Mouse (Mus musculus) MEL (cell line): ENCODE results near the gene Ss18l2. TPM values are rescaled to one million over a fixed set of nuclear protein-coding genes. Genes with fewer than 3 reads are reported as not detected.

Experiments
- DNase-seq: peaks from one replicate; pipeline ENCODE4 v3.0.0; 2011; ENCODE audit warnings: low read depth, low spot score
- H3K27ac ChIP-seq: 2 replicates; pipeline ENCODE4 v1.5.1; 2012; ENCODE audit warnings: low read depth, mild to moderate bottlenecking, control low read depth, low read length, moderate library complexity; ENCODE audit not compliant: control insufficient read depth
- H3K27me3 ChIP-seq, 2 experiments: fragments of 150-350 bp in 1 of 2; sonication (generic) in 1 of 2; 2 replicates each; pipeline ENCODE4 v1.6.1; 2012; ENCODE audit warnings: low read length in 2 of 2, mild to moderate bottlenecking in 2 of 2, improper control_type of control experiment in 1 of 2, moderate library complexity in 1 of 2; ENCODE audit not compliant: insufficient read depth in 2 of 2, control insufficient read depth in 1 of 2
- H3K36me3 ChIP-seq, 2 experiments: 2 replicates each; pipeline ENCODE4 v1.6.1; 2012 to 2014; ENCODE audit warnings: low read length in 2 of 2, improper control_type of control experiment in 1 of 2, inconsistent platforms in 1 of 2, mild to moderate bottlenecking in 1 of 2; ENCODE audit not compliant: insufficient read depth in 2 of 2, control insufficient read depth in 1 of 2
- H3K4me1 ChIP-seq, 2 experiments: fragments of 150-350 bp in 1 of 2; sonication (generic) in 1 of 2; 2 replicates each; pipeline ENCODE4 v1.6.1; 2012; ENCODE audit warnings: low read length in 2 of 2, improper control_type of control experiment in 1 of 2, mild to moderate bottlenecking in 1 of 2; ENCODE audit not compliant: insufficient read depth in 2 of 2, control insufficient read depth in 1 of 2
- H3K4me3 ChIP-seq, 2 experiments: fragments of 150-350 bp in 1 of 2; sonication (generic) in 1 of 2; 2 replicates each; pipeline ENCODE4 v1.5.1; 2012; ENCODE audit warnings: low read depth in 2 of 2, low read length in 2 of 2, mild to moderate bottlenecking in 2 of 2, moderate library complexity in 2 of 2, control low read depth in 1 of 2, improper control_type of control experiment in 1 of 2; ENCODE audit not compliant: control insufficient read depth in 1 of 2, insufficient read depth in 1 of 2
- H3K79me2 ChIP-seq: 2 replicates; pipeline ENCODE4 v1.6.1; 2012; ENCODE audit warnings: mild to moderate bottlenecking, low read length, moderate library complexity; ENCODE audit not compliant: control insufficient read depth, poor library complexity, insufficient read depth
- H3K9ac ChIP-seq: 2 replicates; pipeline ENCODE4 v1.6.1; 2012; ENCODE audit warnings: low read depth, mild to moderate bottlenecking, control low read depth, low read length, moderate library complexity; ENCODE audit not compliant: control insufficient read depth, poor library complexity, severe bottlenecking
- H3K9me3 ChIP-seq: fragments of 150-350 bp; sonication (generic); replicated peaks from 2 replicates; pipeline ENCODE4 v1.6.1; 2012; ENCODE audit warnings: mild to moderate bottlenecking, low read length, improper control_type of control experiment, moderate library complexity; ENCODE audit not compliant: insufficient read depth
- BHLHE40 ChIP-seq: IDR thresholded peaks from 2 replicates; pipeline ENCODE4 v1.6.1; 2012; ENCODE audit warnings: low read depth, mild to moderate bottlenecking, inconsistent platforms, low read length, improper control_type of control experiment, borderline replicate concordance
- CHD1 ChIP-seq: IDR thresholded peaks from 2 replicates; pipeline ENCODE4 v1.6.1; 2012; ENCODE audit warnings: low read depth, mild to moderate bottlenecking, inconsistent platforms, low read length, improper control_type of control experiment
- CHD2 ChIP-seq: IDR thresholded peaks from 2 replicates; pipeline ENCODE4 v1.6.1; 2011; ENCODE audit warnings: low read length, improper control_type of control experiment
- E2F4 ChIP-seq: IDR thresholded peaks from 2 replicates; pipeline ENCODE4 v1.6.1; 2011; ENCODE audit warnings: low read depth, low read length, improper control_type of control experiment, borderline replicate concordance
- ETS1 ChIP-seq: IDR thresholded peaks from 2 replicates; pipeline ENCODE4 v1.6.1; 2012; ENCODE audit warnings: low read depth, mild to moderate bottlenecking, inconsistent platforms, low read length, improper control_type of control experiment, moderate library complexity
- GABPA ChIP-seq: IDR thresholded peaks from 2 replicates; pipeline ENCODE4 v1.6.1; 2012; ENCODE audit warnings: low read depth, mild to moderate bottlenecking, inconsistent platforms, low read length, improper control_type of control experiment, moderate library complexity
- HCFC1 ChIP-seq: IDR thresholded peaks from 2 replicates; pipeline ENCODE4 v1.6.1; 2012; ENCODE audit warnings: low read depth, mild to moderate bottlenecking, inconsistent platforms, low read length, improper control_type of control experiment, moderate library complexity
- JUND ChIP-seq: IDR thresholded peaks from 2 replicates; pipeline ENCODE4 v1.6.1; 2011; ENCODE audit warnings: low read depth, mild to moderate bottlenecking, improper control_type of control experiment, low read length
- KAT2A ChIP-seq: conservative IDR thresholded peaks from 2 replicates; pipeline ENCODE4 v1.6.1; 2012; ENCODE audit warnings: low read depth, low read length, improper control_type of control experiment, inconsistent platforms
- MAX ChIP-seq: IDR thresholded peaks from 2 replicates; pipeline ENCODE4 v1.6.1; 2011; ENCODE audit warnings: low read length, improper control_type of control experiment
- MAZ ChIP-seq: IDR thresholded peaks from 2 replicates; pipeline ENCODE4 v1.6.1; 2012; ENCODE audit warnings: low read depth, mild to moderate bottlenecking, inconsistent platforms, low read length, improper control_type of control experiment
- MEF2A ChIP-seq: IDR thresholded peaks from 2 replicates; pipeline ENCODE4 v1.6.1; 2014; ENCODE audit warnings: low read depth, mild to moderate bottlenecking, inconsistent platforms, low read length, improper control_type of control experiment; ENCODE audit not compliant: poor library complexity, insufficient replicate concordance, severe bottlenecking; ENCODE audit errors: extremely low read depth
- MXI1 ChIP-seq: IDR thresholded peaks from 2 replicates; pipeline ENCODE4 v1.6.1; 2011; ENCODE audit warnings: mild to moderate bottlenecking, low read depth, low read length, improper control_type of control experiment
- MYC ChIP-seq: IDR thresholded peaks from 2 replicates; pipeline ENCODE4 v1.6.1; 2011; ENCODE audit warnings: low read depth, mild to moderate bottlenecking, low read length, improper control_type of control experiment, moderate library complexity
- NRF1 ChIP-seq: IDR thresholded peaks from 2 replicates; pipeline ENCODE4 v1.6.1; 2014; ENCODE audit warnings: low read depth, mild to moderate bottlenecking, inconsistent platforms, low read length, improper control_type of control experiment, moderate library complexity; ENCODE audit not compliant: poor library complexity, insufficient read depth, severe bottlenecking
- POLR2A ChIP-seq, 2 experiments: IDR thresholded peaks; 2 replicates each; pipeline ENCODE4 v1.6.1; 2011 to 2012; ENCODE audit warnings: low read length in 2 of 2, mild to moderate bottlenecking in 2 of 2, control low read depth in 1 of 2, improper control_type of control experiment in 1 of 2, low read depth in 1 of 2, moderate library complexity in 1 of 2; ENCODE audit not compliant: control insufficient read depth in 1 of 2, insufficient read depth in 1 of 2, poor library complexity in 1 of 2
- POLR2AphosphoS2 ChIP-seq: IDR thresholded peaks from 2 replicates; pipeline ENCODE4 v1.6.1; 2011; ENCODE audit warnings: low read length, improper control_type of control experiment
- SIN3A ChIP-seq: IDR thresholded peaks from 2 replicates; pipeline ENCODE4 v1.6.1; 2012; ENCODE audit warnings: low read length, improper control_type of control experiment, inconsistent platforms
- SMC3 ChIP-seq: IDR thresholded peaks from 2 replicates; pipeline ENCODE4 v1.6.1; 2011; ENCODE audit warnings: low read depth, low read length, improper control_type of control experiment
- TBP ChIP-seq: IDR thresholded peaks from 2 replicates; pipeline ENCODE4 v1.8.0; 2011; ENCODE audit warnings: low read depth, low read length, improper control_type of control experiment
- TCF12 ChIP-seq: IDR thresholded peaks from 2 replicates; pipeline ENCODE4 v1.6.1; 2014; ENCODE audit warnings: low read depth, mild to moderate bottlenecking, inconsistent platforms, low read length, improper control_type of control experiment, moderate library complexity
- USF1 ChIP-seq: IDR thresholded peaks from 2 replicates; pipeline ENCODE4 v1.6.1; 2014; ENCODE audit warnings: low read depth, mild to moderate bottlenecking, inconsistent platforms, low read length, improper control_type of control experiment, moderate library complexity
- USF2 ChIP-seq, 2 experiments: IDR thresholded peaks; 2 replicates each; pipeline ENCODE4 v1.6.1; 2011 to 2012; ENCODE audit warnings: improper control_type of control experiment in 2 of 2, low read length in 2 of 2, borderline replicate concordance in 1 of 2, inconsistent platforms in 1 of 2, low read depth in 1 of 2, mild to moderate bottlenecking in 1 of 2; ENCODE audit not compliant: insufficient read depth in 1 of 2
- ZKSCAN1 ChIP-seq: IDR thresholded peaks from 2 replicates; pipeline ENCODE4 v1.6.1; 2012; ENCODE audit warnings: low read depth, mild to moderate bottlenecking, inconsistent platforms, low read length, improper control_type of control experiment, moderate library complexity
- ZMIZ1 ChIP-seq: IDR thresholded peaks from 2 replicates; pipeline ENCODE4 v1.6.1; 2012; ENCODE audit warnings: low read depth, mild to moderate bottlenecking, inconsistent platforms, low read length, improper control_type of control experiment, moderate library complexity
- ZNF384 ChIP-seq: IDR thresholded peaks from 2 replicates; pipeline ENCODE4 v1.6.1; 2012; ENCODE audit warnings: low read depth, mild to moderate bottlenecking, inconsistent platforms, low read length, improper control_type of control experiment
- polyA plus RNA-seq, 2 experiments: library from polyadenylated mRNA; stranded (reverse) in 1 of 2; unstranded in 1 of 2; fragments of >175 nt in 1 of 2; fragments of >200 nt in 1 of 2; gene quantifications; 2 replicates each; pipeline versions ENCODE4 v1.2.1 to v1.2.4; 2012; ENCODE audit warnings: low replicate concordance in 2 of 2, low read depth in 1 of 2; ENCODE audit not compliant: insufficient read length in 2 of 2, insufficient read depth in 1 of 2, missing spikeins in 1 of 2
- total RNA-seq: library from RNA; depleted of rRNA; stranded (reverse); fragments of 300-350 nt; gene quantifications from 2 replicates; pipeline ENCODE4 v1.2.3, GENCODE M21; 2012

Ss18l2 gene
- total and polyA plus RNA-seq, 3 experiments: 47.8 to 48.5 TPM; not detected in 1

GRCm38 (mm10) chr9:121718792-121719318 lies 8.7 kb downstream of the Ss18l2 start, which contains the start of gene Nktr (continued):
- no peak for TF ChIP-seq CHD1
- no peak; the same call in 1 of the 2 replicates for TF ChIP-seq USF1
- TF ChIP-seq SIN3A: peak; percentile 56
- TF ChIP-seq USF2 (IDR thresholded peaks at IDR 0.05; ENCODE audit: borderline replicate concordance in 1 of 2, insufficient read depth in 1 of 2, low read depth in 1 of 2, low read length in 2 of 2): no peak
- peak; percentile 84 for TF ChIP-seq TBP
- no peak for TF ChIP-seq MEF2A
- TF ChIP-seq MAX: peak; percentile 93
- TF ChIP-seq TCF12: peak; percentile 47
- TF ChIP-seq CHD2: peak; percentile 95
- peak; percentile 23; the same call in 1 of the 2 replicates for TF ChIP-seq ETS1
- TF ChIP-seq ZMIZ1: peak; percentile 77

GRCm38 (mm10) chr9:121719347-121720331 lies 9.5 kb downstream of the Ss18l2 start:
- peak; percentile 79 for DNase-seq
- H3K9me3 ChIP-seq: no peaks in the 10 kb centered on the region

More at GRCm38 (mm10) chr9:121719347-121720331, 9.5 kb downstream of the Ss18l2 start:
- peaks cover 4 to 9% of the 10 kb centered on the region in 2 experiments; a peak in 3 of 4 replicates for H3K4me1 ChIP-seq
- TF ChIP-seq MAX: peak; percentile 87
- TF ChIP-seq POLR2AphosphoS2: no peak
- peak; percentile 75 for TF ChIP-seq ZNF384
- no peak; the same call in 1 of the 2 replicates for TF ChIP-seq NRF1
- TF ChIP-seq BHLHE40: no peak
- no peak for TF ChIP-seq E2F4
- TF ChIP-seq MAZ: no peak
- TF ChIP-seq ZKSCAN1: no peak
- peak; percentile 57; the same call in 1 of the 2 replicates for TF ChIP-seq CHD1
- no peak for TF ChIP-seq JUND
- 0 out of 2 replicates have a peak, but pooled peaks have one; percentile 5 for TF ChIP-seq SMC3
- TF ChIP-seq HCFC1: no peak
- no peak for TF ChIP-seq KAT2A
- TF ChIP-seq TCF12: 0 out of 2 replicates have a peak, but pooled peaks have one; percentile 24
- TF ChIP-seq SIN3A: peak; percentile 68
- TF ChIP-seq GABPA: no peak
- TF ChIP-seq MYC: peak; percentile 80
- peak in 1 of 2 experiments; percentile 38; a peak in 1 of 4 replicates for TF ChIP-seq POLR2A (IDR thresholded peaks at IDR 0.05; ENCODE audit: control insufficient read depth in 1 of 2, insufficient read depth in 1 of 2, low read depth in 1 of 2, low read length in 2 of 2, poor library complexity in 1 of 2)
- TF ChIP-seq MXI1: peak; percentile 89
- TF ChIP-seq, all 39 proteins: peak for 9
- H3K36me3 ChIP-seq: peaks cover 6 to 26% of the 10 kb centered on the region in 2 experiments
- H3K27ac ChIP-seq: peak overlapping the region; percentile 68
- no peaks in the 10 kb centered on the region for H3K27me3 ChIP-seq
- H3K79me2 ChIP-seq: peaks cover 44% of the 10 kb centered on the region
- peak overlapping the region; percentile 86 for H3K9ac ChIP-seq
- H3K4me3 ChIP-seq: peak overlapping the region; percentile 75 to 83
